Mouse (Mus musculus) midbrain, embryonic 11.5 days (tissue): Measurements from ENCODE around the gene Sp8. TPM values are rescaled to one million over a fixed set of nuclear protein-coding genes. Genes with fewer than 3 reads are reported as not detected.
A peak's percentile ranks its signal among the peaks of the same experiment; 100 is the strongest.

Experiments used
- ATAC-seq: fragments of 200-750 bp; cut with Nextera tagmentation; 2 replicates; pipeline ENCODE4 v1.8.0; 2017; ENCODE audit warnings: moderate TSS enrichment, moderate library complexity; ENCODE audit not compliant: low FRiP score
- DNase-seq: peaks from one replicate; pipeline ENCODE4 v3.0.0; 2015; ENCODE audit warnings: low spot score; ENCODE audit errors: missing footprints
- H3K27ac ChIP-seq: fragments of 300-500 bp; sonication (generic); 2 replicates; pipeline ENCODE4 v1.5.1; 2014; ENCODE audit warnings: low read depth, low read length
- H3K27me3 ChIP-seq: fragments of 300-500 bp; sonication (generic); 2 replicates; pipeline ENCODE4 v1.6.1; 2014; ENCODE audit warnings: mild to moderate bottlenecking, low read length, moderate library complexity, mixed read lengths; ENCODE audit not compliant: control insufficient read depth, insufficient read depth
- H3K36me3 ChIP-seq: fragments of 300-500 bp; sonication (generic); 2 replicates; pipeline ENCODE4 v1.6.1; 2014; ENCODE audit warnings: mild to moderate bottlenecking, low read length, moderate library complexity, mixed read lengths; ENCODE audit not compliant: control insufficient read depth, insufficient read depth
- H3K4me1 ChIP-seq: fragments of 300-500 bp; sonication (generic); 2 replicates; pipeline ENCODE4 v1.6.1; 2014; ENCODE audit warnings: low read length; ENCODE audit not compliant: control insufficient read depth, insufficient read depth
- H3K4me2 ChIP-seq: fragments of 300-500 bp; sonication (generic); 2 replicates; pipeline ENCODE4 v1.6.1; 2014; ENCODE audit warnings: mild to moderate bottlenecking, moderate library complexity
- H3K4me3 ChIP-seq: fragments of 300-500 bp; sonication (generic); 2 replicates; pipeline ENCODE4 v1.5.1; 2014; ENCODE audit warnings: low read depth, low read length
- H3K9ac ChIP-seq: fragments of 300-500 bp; sonication (generic); 2 replicates; pipeline ENCODE4 v1.6.1; 2014; ENCODE audit warnings: low read length
- H3K9me3 ChIP-seq: fragments of 300-500 bp; sonication (generic); 2 replicates; pipeline ENCODE4 v1.6.1; 2016; ENCODE audit warnings: low read length; ENCODE audit not compliant: control insufficient read depth
- WGBS: fragments of 180-500 bp; shearing (Covaris S2); extraction: QIAGEN DNeasy Blood & Tissue Kit; methylation state at CpG from one replicate; pipeline ENCODE4 v1.1.7; 2014; 5-methylcytosine and 5-hydroxymethylcytosine counted together
- polyA plus RNA-seq: library from polyadenylated mRNA; unstranded; fragments of >200 nt; fragmentation: Nextera tagmentation; extraction: Ambion mirVana; gene quantifications from 2 replicates; pipeline ENCODE4 v1.2.1, GENCODE M21; 2014

Sp8 gene
- polyA plus RNA-seq, 1 experiment from 2014 or later, result 8.7 TPM

DNA sequence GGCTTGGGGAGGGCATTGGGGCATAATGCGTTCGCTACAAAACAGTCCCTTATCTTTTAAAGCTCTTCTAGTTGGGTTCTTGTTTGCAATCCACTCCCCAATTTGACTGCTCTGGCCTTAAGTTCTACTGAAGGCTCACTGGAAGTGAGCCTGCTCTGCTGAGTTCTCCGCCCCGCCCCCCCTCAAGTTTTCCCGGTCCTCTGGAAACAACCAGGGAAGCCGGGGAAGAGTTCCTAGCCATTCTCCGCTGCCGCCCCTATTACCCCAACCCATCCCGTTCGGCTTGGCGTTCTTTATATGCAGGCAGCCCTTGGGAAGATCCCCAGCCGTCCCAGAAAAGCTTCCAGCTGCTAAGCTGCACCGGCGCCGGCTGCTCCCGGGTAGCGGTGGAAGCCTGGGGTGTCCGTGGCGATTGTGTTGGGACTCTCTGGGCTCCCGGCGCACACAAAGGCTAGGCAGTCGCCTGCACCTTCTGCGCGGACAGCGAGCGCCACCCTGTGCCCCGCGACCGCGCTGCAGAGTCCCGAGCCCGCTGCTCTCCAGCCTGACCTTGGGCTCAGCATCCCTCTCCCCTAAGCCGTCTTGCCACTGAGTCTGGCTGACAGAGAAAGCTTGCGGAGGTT, 8.8 kb downstream of the Sp8 start:
- Histone ChIP-seq H3K9ac (peak overlapping the region; percentile 68), H3K36me3 (no peaks in the 10 kb centered on the region), H3K9me3 (no peaks in the 10 kb centered on the region), H3K27me3 (peaks cover 22% of the 10 kb centered on the region), H3K4me3 (peak overlapping the region; percentile 43), H3K27ac (peak overlapping the region; percentile 72), H3K4me1 (peaks cover 16% of the 10 kb centered on the region), H3K4me2 (peak overlapping the region; percentile 64)
- ATAC-seq (peak; percentile 98), DNase-seq (peak; percentile 98)
- WGBS, result 1% methylated on average over 34 of the region's 34 CpGs

DNA sequence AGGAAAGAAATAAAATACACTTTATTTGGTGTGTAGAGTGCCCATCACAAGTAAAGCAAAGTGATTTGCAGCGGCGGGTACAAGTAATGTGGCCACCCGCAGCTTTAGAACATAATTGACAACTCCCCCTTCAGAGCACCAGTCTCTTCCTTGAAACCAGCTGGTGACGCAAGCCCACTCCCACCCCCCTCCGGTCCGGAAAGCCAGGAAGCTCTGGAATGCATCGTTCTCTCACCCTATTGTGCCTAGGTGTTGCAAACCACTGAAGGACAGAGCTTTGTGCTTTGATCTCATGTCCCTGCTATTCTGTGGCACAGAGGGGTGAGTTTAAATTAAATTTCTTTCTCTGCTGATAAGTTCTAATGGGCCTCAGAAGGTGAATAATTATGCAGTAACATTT, 10.0 kb downstream of the Sp8 start:
- H3K4me3 ChIP-seq, result no peak overlapping the region
- peaks cover 14% of the 10 kb centered on the region for H3K4me1 ChIP-seq

DNA sequence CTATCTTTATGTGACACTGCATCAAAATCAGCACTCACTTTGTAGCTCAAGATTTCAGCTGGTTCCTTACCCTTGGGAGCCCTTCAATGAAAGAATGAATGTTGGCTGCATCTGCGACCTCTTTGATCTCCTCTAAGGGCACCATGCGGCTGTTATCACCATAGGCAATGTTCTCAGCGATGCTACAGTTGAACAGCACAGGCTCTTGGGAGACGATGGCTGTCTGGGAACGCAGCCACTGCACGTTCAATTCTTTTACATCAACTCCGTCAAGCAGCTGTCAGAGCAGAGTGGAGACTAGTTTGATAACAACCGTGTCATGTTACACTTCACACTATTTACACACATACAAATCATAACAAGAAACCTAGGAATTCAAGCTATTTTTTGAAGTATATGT, 26.5 kb downstream of the Sp8 start:
- no peak overlapping the region for H3K27ac ChIP-seq
- H3K36me3 ChIP-seq, result no peaks in the 10 kb centered on the region
- ATAC-seq (no peak), DNase-seq (no peak)
- H3K27me3 ChIP-seq, result no peaks in the 10 kb centered on the region
- WGBS, result 88% methylated on average over 8 of the region's 8 CpGs
- H3K9me3 ChIP-seq, result no peaks in the 10 kb centered on the region
- no peak overlapping the region for H3K4me2 ChIP-seq
- H3K4me1 ChIP-seq, result no peaks in the 10 kb centered on the region
- no peak overlapping the region for H3K4me3 ChIP-seq
- H3K9ac ChIP-seq, result no peak overlapping the region

More for the DNA sequence above, 10.0 kb downstream of the Sp8 start:
- Histone ChIP-seq H3K27me3 (peaks cover 16% of the 10 kb centered on the region), H3K27ac (no peak overlapping the region), H3K36me3 (no peaks in the 10 kb centered on the region), H3K9ac (no peak overlapping the region), H3K9me3 (no peaks in the 10 kb centered on the region), H3K4me2 (no peak overlapping the region)
- DNase-seq, result no peak
- WGBS, result 1% methylated on average over 7 of the region's 7 CpGs
- peak; percentile 12; the same call in 1 of the 2 replicates for ATAC-seq

DNA sequence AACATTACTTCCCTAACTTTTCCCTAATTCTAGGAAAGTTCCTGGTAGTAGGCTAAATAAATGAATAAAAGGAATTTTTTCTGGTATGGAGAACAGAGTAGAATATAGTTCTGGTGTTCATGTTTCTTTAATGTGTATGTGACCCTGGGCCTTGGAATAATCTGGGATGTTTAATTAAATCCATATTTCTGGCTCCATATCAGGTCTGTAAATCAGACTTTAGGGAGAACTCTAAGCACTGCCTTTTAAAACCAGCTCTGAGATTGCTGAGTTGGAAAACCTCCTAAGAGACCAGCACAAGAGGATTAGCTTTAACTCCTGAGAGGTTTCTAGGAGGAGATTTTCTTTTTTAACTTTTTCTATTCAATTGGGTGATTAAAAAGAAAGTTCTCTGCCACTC, 36.7 kb downstream of the Sp8 start:
- H3K4me2 ChIP-seq, result no peak overlapping the region
- H3K9ac ChIP-seq, result no peak overlapping the region
- no peaks in the 10 kb centered on the region for H3K4me1 ChIP-seq
- DNase-seq (no peak), ATAC-seq (no peak)
- H3K36me3 ChIP-seq, result no peaks in the 10 kb centered on the region
- H3K27me3 ChIP-seq, result no peaks in the 10 kb centered on the region
- no peak overlapping the region for H3K27ac ChIP-seq
- no peaks in the 10 kb centered on the region for H3K9me3 ChIP-seq
- H3K4me3 ChIP-seq, result no peak overlapping the region

DNA sequence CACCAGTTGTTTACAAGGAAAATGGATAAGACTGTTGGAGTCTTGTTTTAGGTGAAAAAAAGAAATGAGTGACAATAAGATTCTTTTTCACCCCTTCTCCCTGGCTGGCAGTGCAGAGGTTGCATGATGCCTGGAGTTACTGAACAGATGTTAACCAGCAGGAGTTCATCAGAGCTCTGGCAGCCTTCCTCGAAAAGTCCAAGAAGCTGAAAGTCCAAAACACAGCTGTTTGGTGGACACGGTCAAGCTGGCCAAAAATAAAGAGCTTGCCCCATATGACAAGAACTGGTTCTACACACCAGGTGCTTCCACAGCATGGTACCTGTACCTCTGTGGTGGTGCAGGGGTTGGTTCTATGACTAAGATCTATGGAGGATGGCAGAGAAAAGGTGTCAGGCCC, 41.8 kb downstream of the Sp8 start:
- H3K4me1 ChIP-seq, result no peaks in the 10 kb centered on the region
- DNase-seq (no peak), ATAC-seq (no peak)
- H3K27me3 ChIP-seq, result no peaks in the 10 kb centered on the region
- H3K36me3 ChIP-seq, result no peaks in the 10 kb centered on the region
- H3K9me3 ChIP-seq, result no peaks in the 10 kb centered on the region
- no peak overlapping the region for H3K4me2 ChIP-seq
- no peak overlapping the region for H3K4me3 ChIP-seq
- WGBS, result 82% methylated on average over 2 of the region's 2 CpGs
- H3K9ac ChIP-seq, result no peak overlapping the region
- H3K27ac ChIP-seq, result no peak overlapping the region

Other genes with a start within 250 kb of the Sp8 start
- gene Abcb5, start 120.1 kb downstream of the Sp8 start, polyA plus RNA-seq, result not detected in 2 replicates